Mouse (Mus musculus): Measurements from ENCODE around the gene Cd93.
A peak's percentile ranks its signal among the peaks of the same experiment; 100 is the strongest.

Cd93 gene

GRCm38 (mm10) chr2:148443249-148443958, at the start of gene Cd93:
Gene Cd93 (minus strand): TSS chr2:148443563.
- no peak for DNase-seq (ENCODE audit: extremely low read depth, low read depth, low spot score)

- peak; percentile 80 for DNase-seq (ENCODE audit: extremely low read depth, low read depth, low spot score)
Observed at GRCm38 (mm10) chr2:148492108-148492507, 48.7 kb upstream of the Cd93 start.

- no peak for DNase-seq (ENCODE audit: extremely low read depth, low read depth, low spot score)
Observed at GRCm38 (mm10) chr2:148490150-148490549, 46.8 kb upstream of the Cd93 start.

GRCm38 (mm10) chr2:148488885-148489284, 45.5 kb upstream of the Cd93 start:
- DNase-seq (ENCODE audit: extremely low read depth, low read depth, low spot score), result no peak

GRCm38 (mm10) chr2:148485576-148485975, 42.2 kb upstream of the Cd93 start:
- DNase-seq (ENCODE audit: extremely low read depth, low read depth, low spot score), result no peak

- no peak for DNase-seq (ENCODE audit: extremely low read depth, low read depth, low spot score)
Observed at GRCm38 (mm10) chr2:148480376-148480775, 37.0 kb upstream of the Cd93 start.

GRCm38 (mm10) chr2:148478141-148478701, 34.9 kb upstream of the Cd93 start:
- no peak for DNase-seq (ENCODE audit: extremely low read depth, low read depth, low spot score)

GRCm38 (mm10) chr2:148477346-148477745, 34.0 kb upstream of the Cd93 start:
- no peak for DNase-seq (ENCODE audit: extremely low read depth, low read depth, low spot score)

GRCm38 (mm10) chr2:148476576-148476975, 33.2 kb upstream of the Cd93 start:
- no peak for DNase-seq (ENCODE audit: extremely low read depth, low read depth, low spot score)

GRCm38 (mm10) chr2:148475879-148476495, 32.6 kb upstream of the Cd93 start:
- DNase-seq (ENCODE audit: extremely low read depth, low read depth, low spot score), result no peak

GRCm38 (mm10) chr2:148469341-148470238, 26.2 kb upstream of the Cd93 start:
- no peak for DNase-seq (ENCODE audit: extremely low read depth, low read depth, low spot score)

- no peak for DNase-seq (ENCODE audit: extremely low read depth, low read depth, low spot score)
Observed at GRCm38 (mm10) chr2:148467921-148468440, 24.6 kb upstream of the Cd93 start.

- DNase-seq (ENCODE audit: extremely low read depth, low read depth, low spot score), result peak; percentile 57
Observed at GRCm38 (mm10) chr2:148455341-148455740, 12.0 kb upstream of the Cd93 start.

GRCm38 (mm10) chr2:148454014-148454542, 10.7 kb upstream of the Cd93 start:
- no peak for DNase-seq (ENCODE audit: extremely low read depth, low read depth, low spot score)

- DNase-seq (ENCODE audit: extremely low read depth, low read depth, low spot score), result peak; percentile 92
Observed at GRCm38 (mm10) chr2:148453061-148453460, 9.7 kb upstream of the Cd93 start.

GRCm38 (mm10) chr2:148451498-148451897, 8.1 kb upstream of the Cd93 start:
- peak; percentile 99 for DNase-seq (ENCODE audit: extremely low read depth, low read depth, low spot score)

- no peak for DNase-seq (ENCODE audit: extremely low read depth, low read depth, low spot score)
Observed at GRCm38 (mm10) chr2:148450616-148451015, 7.3 kb upstream of the Cd93 start.

GRCm38 (mm10) chr2:148449659-148450058, 6.3 kb upstream of the Cd93 start:
- no peak for DNase-seq (ENCODE audit: extremely low read depth, low read depth, low spot score)

- DNase-seq (ENCODE audit: extremely low read depth, low read depth, low spot score), result no peak
Observed at GRCm38 (mm10) chr2:148446446-148446845, 3.1 kb upstream of the Cd93 start.

- DNase-seq (ENCODE audit: extremely low read depth, low read depth, low spot score), result no peak
Observed at GRCm38 (mm10) chr2:148445616-148446015, 2.3 kb upstream of the Cd93 start.

GRCm38 (mm10) chr2:148444472-148444871, 1.1 kb upstream of the Cd93 start:
- no peak for DNase-seq (ENCODE audit: extremely low read depth, low read depth, low spot score)

Data from fat pad, adult 2 months (tissue).